ENCODE assay signal across 7 mouse cellular contexts in genomic region chr7:109170441-109170820, GRCm38 (mm10). TPM values are rescaled to one million over a fixed set of nuclear protein-coding genes. Genes with fewer than 3 reads are reported as not detected.
DNase-seq lines count a peak whose midpoint lies in the region; ATAC-seq and TF ChIP-seq lines count a peak whose summit lies in the region.

No protein-coding gene starts in this region.

- intact Hi-C loops in heart, adult 2 months (cut with DNase I) = loop anchor here (1.0 to 2.0 kb wide), 3 partner anchors 16 to 48 kb away; no protein-coding TSS in a partner anchor

- no peak overlapping the region for H3K9ac ChIP-seq in embryonic facial prominence, embryonic 13.5 days
- H3K9ac ChIP-seq in heart, adult 2 months (ENCODE audit: low read depth, low read length) = no peak overlapping the region
- H3K9ac ChIP-seq in limb, embryonic 11.5 days (ENCODE audit: low read length) = no peak overlapping the region; the same call in 1 of the 2 replicates
- H3K9ac ChIP-seq in midbrain, embryonic 13.5 days (replicated peaks) = peak overlapping the region; percentile 95

- no peak for TF ChIP-seq POLR2A in bone marrow macrophage, adult 2 months (IDR thresholded peaks at IDR 0.05; ENCODE audit: borderline replicate concordance, low read depth, low read length)
- TF ChIP-seq POLR2A in heart, adult 2 months (IDR thresholded peaks at IDR 0.05; ENCODE audit: insufficient read depth, low read depth, low read length) = no peak
- no peak for TF ChIP-seq POLR2A in kidney, adult 2 months (IDR thresholded peaks at IDR 0.05; ENCODE audit: low read depth, low read length)

- no peaks in the 10 kb centered on the region for H3K36me3 ChIP-seq in embryonic facial prominence, embryonic 13.5 days
- H3K36me3 ChIP-seq in heart, adult 2 months (ENCODE audit: control insufficient read depth, insufficient read depth, low read length) = no peaks in the 10 kb centered on the region
- no peaks in the 10 kb centered on the region for H3K36me3 ChIP-seq in kidney, adult 2 months (ENCODE audit: control insufficient read depth, insufficient read depth, low read length)
- no peaks in the 10 kb centered on the region for H3K36me3 ChIP-seq in limb, embryonic 11.5 days (ENCODE audit: control insufficient read depth, insufficient read depth, low read length)
- no peaks in the 10 kb centered on the region for H3K36me3 ChIP-seq in midbrain, embryonic 13.5 days

- no peak for TF ChIP-seq EP300 in heart, adult 2 months (IDR thresholded peaks at IDR 0.05; ENCODE audit: insufficient read depth, low read depth, low read length)

- WGBS in embryonic facial prominence, embryonic 13.5 days = 0% methylated on average over 17 of the region's 17 CpGs
- under 1% methylated on average over 17 of the region's 17 CpGs for WGBS in heart, adult 2 months
- WGBS in kidney, adult 2 months = 0% methylated on average over 17 of the region's 17 CpGs
- WGBS in limb, embryonic 11.5 days = under 1% methylated on average over 17 of the region's 17 CpGs
- WGBS in midbrain, embryonic 13.5 days = under 1% methylated on average over 17 of the region's 17 CpGs

- no peaks in the 10 kb centered on the region for H3K4me1 ChIP-seq in bone marrow macrophage, adult 2 months (ENCODE audit: control insufficient read depth, insufficient read depth, low read length)
- peaks cover 30% of the 10 kb centered on the region for H3K4me1 ChIP-seq in embryonic facial prominence, embryonic 13.5 days
- 0 out of 2 replicates have a peak, but pooled peaks cover under 1% of the 10 kb centered on the region for H3K4me1 ChIP-seq in heart, adult 2 months (ENCODE audit: control insufficient read depth, insufficient read depth, low read length)
- H3K4me1 ChIP-seq in kidney, adult 2 months (ENCODE audit: control insufficient read depth, insufficient read depth, low read length) = no peaks in the 10 kb centered on the region
- peaks cover 13% of the 10 kb centered on the region for H3K4me1 ChIP-seq in limb, embryonic 11.5 days (ENCODE audit: control insufficient read depth, insufficient read depth, low read length)
- H3K4me1 ChIP-seq in midbrain, embryonic 13.5 days (replicated peaks) = peaks cover 83% of the 10 kb centered on the region

- DNase-seq in heart, adult 2 months = peak; percentile 79 to 88
- peak; percentile 75 for DNase-seq in kidney, adult 2 months
- DNase-seq in limb, embryonic 11.5 days (ENCODE audit: low spot score) = peak; percentile 97
- DNase-seq in spleen, postnatal 10 days (ENCODE audit: low spot score in 2 of 2) = peak; percentile 57 to 81

- H3K79me2 ChIP-seq in heart, adult 2 months (replicated peaks; ENCODE audit: control insufficient read depth, insufficient read depth, low read length) = no peaks in the 10 kb centered on the region

- H3K4me2 ChIP-seq in embryonic facial prominence, embryonic 13.5 days = peak overlapping the region; percentile 99
- H3K4me2 ChIP-seq in limb, embryonic 11.5 days (ENCODE audit: low read depth, severe bottlenecking) = peak overlapping the region; percentile 97
- peak overlapping the region; percentile 98 for H3K4me2 ChIP-seq in midbrain, embryonic 13.5 days (replicated peaks)

- no peak overlapping the region for H3K4me3 ChIP-seq in bone marrow macrophage, adult 2 months (ENCODE audit: insufficient read depth, low read length)
- H3K4me3 ChIP-seq in embryonic facial prominence, embryonic 13.5 days = peak overlapping the region; percentile 56
- H3K4me3 ChIP-seq in heart, adult 2 months = peak overlapping the region; percentile 52
- H3K4me3 ChIP-seq in kidney, adult 2 months (ENCODE audit: insufficient read depth, low read depth, low read length) = no peak overlapping the region
- peak overlapping the region; percentile 61 for H3K4me3 ChIP-seq in limb, embryonic 11.5 days (ENCODE audit: low read depth, low read length)
- H3K4me3 ChIP-seq in midbrain, embryonic 13.5 days (replicated peaks) = peak overlapping the region; percentile 77

- no peak for ATAC-seq in embryonic facial prominence, embryonic 13.5 days (ENCODE audit: insufficient number of reproducible peaks, insufficient read depth, low FRiP score, low TSS enrichment, low read depth)
- peak; percentile 49; the same call in 1 of the 2 replicates for ATAC-seq in limb, embryonic 11.5 days (ENCODE audit: insufficient number of reproducible peaks, low FRiP score, low TSS enrichment, low read depth)
- ATAC-seq in midbrain, embryonic 13.5 days = peak; percentile 55

- H3K27ac ChIP-seq in bone marrow macrophage, adult 2 months (ENCODE audit: insufficient read depth, low read depth, low read length) = no peak overlapping the region
- no peak overlapping the region for H3K27ac ChIP-seq in embryonic facial prominence, embryonic 13.5 days
- H3K27ac ChIP-seq in heart, adult 2 months = no peak overlapping the region
- no peak overlapping the region for H3K27ac ChIP-seq in kidney, adult 2 months (ENCODE audit: insufficient read depth, low read depth, low read length)
- H3K27ac ChIP-seq in limb, embryonic 11.5 days (replicated peaks; ENCODE audit: low read depth, low read length) = no peak overlapping the region
- peak overlapping the region; percentile 95 for H3K27ac ChIP-seq in midbrain, embryonic 13.5 days

- H3K27me3 ChIP-seq in embryonic facial prominence, embryonic 13.5 days = peaks cover 91% of the 10 kb centered on the region
- peaks cover 8% of the 10 kb centered on the region; the same call in 1 of the 2 replicates for H3K27me3 ChIP-seq in heart, adult 2 months (ENCODE audit: control insufficient read depth, insufficient read depth, low read length)
- H3K27me3 ChIP-seq in kidney, adult 2 months (replicated peaks; ENCODE audit: control insufficient read depth, insufficient read depth, low read length) = no peaks in the 10 kb centered on the region
- H3K27me3 ChIP-seq in limb, embryonic 11.5 days (ENCODE audit: control insufficient read depth, insufficient read depth, low read length) = peaks cover 3% of the 10 kb centered on the region; the same call in 1 of the 2 replicates
- H3K27me3 ChIP-seq in midbrain, embryonic 13.5 days = peaks cover 15% of the 10 kb centered on the region; the same call in 1 of the 2 replicates

- peak; percentile 84 for TF ChIP-seq CTCF in bone marrow macrophage, adult 2 months (IDR thresholded peaks at IDR 0.05; ENCODE audit: low read depth, low read length)
- peak; percentile 98 for TF ChIP-seq CTCF in heart, adult 2 months (IDR thresholded peaks at IDR 0.05)
- TF ChIP-seq CTCF in kidney, adult 2 months (conservative IDR thresholded peaks at IDR 0.05; ENCODE audit: insufficient read depth, insufficient read length, low read depth, low read length) = peak; percentile 69

- no peaks in the 10 kb centered on the region for H3K9me3 ChIP-seq in embryonic facial prominence, embryonic 13.5 days
- no peaks in the 10 kb centered on the region for H3K9me3 ChIP-seq in limb, embryonic 11.5 days (ENCODE audit: control insufficient read depth, low read length)
- H3K9me3 ChIP-seq in midbrain, embryonic 13.5 days = no peaks in the 10 kb centered on the region

RNA-seq across cellular contexts. Expression of gene Lmo1, which starts 4.6 kb away (rescaled TPM):
- polyA plus RNA-seq in bone marrow macrophage, adult 2 months (2012; ENCODE audit: insufficient read depth, insufficient read length, missing spikeins) = not detected in 2 replicates
- polyA plus RNA-seq in embryonic facial prominence, embryonic 13.5 days (2015; fragmentation: Nextera tagmentation; extraction: Ambion mirVana) = 60.2 and 73.2 TPM in 2 replicates
- total RNA-seq in heart, adult 2 months (2021) = 1 to 10 TPM; 2.0 to 2.8 TPM
- polyA plus RNA-seq in heart, adult 2 months (2012; rRNA removed) = 8.1 and 8.6 TPM in 2 replicates
- 8.5 and 9.6 TPM in 2 replicates for polyA plus RNA-seq in kidney, adult 2 months (2012; rRNA removed)
- polyA plus RNA-seq in limb, embryonic 11.5 days (2014; fragmentation: Nextera tagmentation; extraction: Ambion mirVana) = 31.9 and 34.8 TPM in 2 replicates
- 95.3 and 121 TPM in 2 replicates for polyA plus RNA-seq in midbrain, embryonic 13.5 days (2015; fragmentation: Nextera tagmentation; extraction: Ambion mirVana)

Comparison
In these comparisons a context has a peak if more than half of its experiments do, and no peak if none do; other contexts are left out.
1. H3K4me3 ChIP-seq: peak in embryonic facial prominence, embryonic 13.5 days (single experiment), heart, adult 2 months (single experiment), limb, embryonic 11.5 days (single experiment) and midbrain, embryonic 13.5 days (single experiment); none in bone marrow macrophage, adult 2 months (single experiment) and kidney, adult 2 months (single experiment).
2. Peak in every context shown above with its lines, with median percentiles within 50 percentile points of each other: CTCF ChIP-seq, H3K4me2 ChIP-seq and DNase-seq.